Mouse (Mus musculus) stomach, embryonic 16.5 days (tissue): ENCODE data around the gene Coro2a. TPM values are rescaled to one million over a fixed set of nuclear protein-coding genes. Genes with fewer than 3 reads are reported as not detected.

ENCODE experiments used
- ATAC-seq: fragments of 200-750 bp; cut with Nextera tagmentation; 2 replicates; pipeline ENCODE4 v1.8.0; 2017; ENCODE audit warnings: moderate number of reproducible peaks, moderate TSS enrichment; ENCODE audit not compliant: insufficient read depth, low FRiP score
- H3K27ac ChIP-seq: fragments of 300-500 bp; sonication (generic); 2 replicates; pipeline ENCODE4 v1.5.1; 2014; ENCODE audit warnings: low read length
- H3K27me3 ChIP-seq: fragments of 300-500 bp; sonication (generic); 2 replicates; pipeline ENCODE4 v1.6.1; 2014; ENCODE audit warnings: low read length, control low read depth, mixed read lengths; ENCODE audit not compliant: control insufficient read depth, insufficient read depth
- H3K36me3 ChIP-seq: fragments of 300-500 bp; sonication (generic); 2 replicates; pipeline ENCODE4 v1.6.1; 2014; ENCODE audit warnings: low read length; ENCODE audit not compliant: control insufficient read depth, insufficient read depth
- H3K4me1 ChIP-seq: fragments of 300-500 bp; sonication (generic); 2 replicates; pipeline ENCODE4 v1.6.1; 2014; ENCODE audit warnings: low read length, control low read depth, mixed read lengths; ENCODE audit not compliant: control insufficient read depth, insufficient read depth
- H3K4me2 ChIP-seq: fragments of 300-500 bp; sonication (generic); 2 replicates; pipeline ENCODE4 v1.6.1; 2014; ENCODE audit warnings: low read depth, low read length, mixed read lengths
- H3K4me3 ChIP-seq: fragments of 300-500 bp; sonication (generic); replicated peaks from 2 replicates; pipeline ENCODE4 v1.5.1; 2014; ENCODE audit warnings: mild to moderate bottlenecking, low read length
- H3K9ac ChIP-seq: fragments of 300-500 bp; sonication (generic); 2 replicates; pipeline ENCODE4 v1.6.1; 2014; ENCODE audit warnings: low read length
- H3K9me3 ChIP-seq: fragments of 300-500 bp; sonication (generic); replicated peaks from 2 replicates; pipeline ENCODE4 v1.6.1; 2016; ENCODE audit warnings: low read length, control low read depth; ENCODE audit not compliant: control insufficient read depth
- WGBS: fragments of 180-500 bp; shearing (Covaris S2); extraction: QIAGEN DNeasy Blood & Tissue Kit; methylation state at CpG from one replicate; pipeline ENCODE4 v1.1.7; 2014; 5-methylcytosine and 5-hydroxymethylcytosine counted together
- polyA plus RNA-seq: library from polyadenylated mRNA; unstranded; fragments of >200 nt; fragmentation: Nextera tagmentation; extraction: Ambion mirVana; gene quantifications from 2 replicates; pipeline ENCODE4 v1.2.1, GENCODE M21; 2015

Coro2a gene
- polyA plus RNA-seq, 1 experiment from 2014 or later = 26.4 TPM

GRCm38 (mm10) chr4:46498976-46499375 lies 103.0 kb downstream of the Coro2a start:
- Histone ChIP-seq H3K4me2 (no peak overlapping the region), H3K27ac (no peak overlapping the region), H3K4me3 (no peak overlapping the region), H3K27me3 (no peaks in the 10 kb centered on the region), H3K9me3 (no peaks in the 10 kb centered on the region), H3K9ac (no peak overlapping the region), H3K36me3 (peaks cover 11% of the 10 kb centered on the region; the same call in 1 of the 2 replicates), H3K4me1 (no peaks in the 10 kb centered on the region)
- 11% methylated on average over 4 of the region's 4 CpGs for WGBS
- ATAC-seq = no peak

DNA sequence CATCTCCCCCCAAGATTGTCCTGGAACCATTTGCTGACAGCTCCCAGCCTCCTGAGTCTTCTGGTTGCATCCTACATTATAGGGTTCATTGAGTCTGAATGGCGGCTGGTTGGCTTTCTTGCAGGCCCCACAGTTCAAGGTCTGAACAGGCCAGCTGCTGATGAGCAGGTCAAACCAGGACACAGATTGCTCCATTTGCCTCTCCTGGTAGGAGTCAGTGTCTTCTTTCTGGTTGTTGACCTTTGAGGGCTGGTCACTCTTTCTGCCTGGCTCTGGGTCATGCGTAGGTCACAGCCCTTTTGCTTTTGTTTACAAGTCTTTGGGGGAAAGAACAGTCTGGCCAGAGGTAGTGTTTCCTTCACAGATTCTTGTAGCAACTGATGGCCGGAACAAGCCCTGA lies 103.5 kb downstream of the Coro2a start:
- Histone ChIP-seq H3K4me2 (no peak overlapping the region), H3K36me3 (peaks cover 11% of the 10 kb centered on the region; the same call in 1 of the 2 replicates), H3K9me3 (no peaks in the 10 kb centered on the region), H3K27ac (no peak overlapping the region), H3K4me3 (no peak overlapping the region), H3K27me3 (no peaks in the 10 kb centered on the region), H3K4me1 (no peaks in the 10 kb centered on the region), H3K9ac (no peak overlapping the region)
- 63% methylated on average over 3 of the region's 3 CpGs for WGBS
- no peak for ATAC-seq

- 44% methylated on average over 4 of the region's 4 CpGs for whole genome bisulfite sequencing
- ATAC-seq = no peak; the same call in 1 of the 2 replicates
- peaks cover 15% of the 10 kb centered on the region; the same call in 1 of the 2 replicates for H3K36me3 ChIP-seq
- no peak overlapping the region for H3K9ac ChIP-seq
- H3K4me1 ChIP-seq = no peaks in the 10 kb centered on the region
- H3K4me2 ChIP-seq = no peak overlapping the region
- H3K9me3 ChIP-seq = no peaks in the 10 kb centered on the region
- H3K4me3 ChIP-seq = no peak overlapping the region
- no peaks in the 10 kb centered on the region for H3K27me3 ChIP-seq
- no peak overlapping the region for H3K27ac ChIP-seq
Measured at GRCm38 (mm10) chr4:46497286-46497892, 104.6 kb downstream of the Coro2a start.

DNA sequence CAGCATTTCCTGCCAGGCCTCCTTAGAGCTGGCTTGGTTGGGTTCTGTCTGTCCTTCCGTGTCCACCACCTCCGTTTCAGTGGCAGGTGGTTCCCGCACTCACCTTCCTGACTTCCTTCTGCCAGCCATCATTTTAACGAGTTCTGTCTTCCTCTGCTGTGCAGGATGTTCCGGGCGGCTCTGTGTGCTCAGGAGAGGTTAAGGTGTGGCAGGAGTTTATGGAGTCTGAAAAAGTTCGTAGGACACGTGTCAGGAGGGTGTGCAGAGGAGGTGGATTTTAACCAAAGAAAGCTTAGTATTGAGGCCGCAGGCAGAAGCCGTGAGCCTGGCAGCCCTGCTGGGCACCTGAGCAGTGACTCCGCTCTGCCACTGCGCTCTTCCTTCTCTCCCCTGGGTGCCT lies 106.5 kb downstream of the Coro2a start:
- H3K27ac ChIP-seq = no peak overlapping the region; the same call in 1 of the 2 replicates
- H3K9me3 ChIP-seq = no peaks in the 10 kb centered on the region
- H3K27me3 ChIP-seq = no peaks in the 10 kb centered on the region
- peaks cover 8% of the 10 kb centered on the region for H3K4me1 ChIP-seq
- H3K4me2 ChIP-seq = no peak overlapping the region
- WGBS = 82% methylated on average over 12 of the region's 12 CpGs
- peaks cover 14% of the 10 kb centered on the region; the same call in 1 of the 2 replicates for H3K36me3 ChIP-seq
- no peak overlapping the region for H3K9ac ChIP-seq
- no peak for ATAC-seq
- H3K4me3 ChIP-seq = no peak overlapping the region

GRCm38 (mm10) chr4:46493071-46493470 lies 108.9 kb downstream of the Coro2a start:
- no peak overlapping the region for H3K4me2 ChIP-seq
- no peak overlapping the region for H3K27ac ChIP-seq
- WGBS = 95% methylated on average over 6 of the region's 6 CpGs

GRCm38 (mm10) chr4:46489028-46489925 lies 112.7 kb downstream of the Coro2a start, which contains the start of gene Nans:
Gene Nans, plus strand, starts transcription at chr4:46489248.
- Histone ChIP-seq H3K4me2 (peak within 1 kb of the TSS; percentile 61), H3K4me3 (peak within 1 kb of the TSS; percentile 77), H3K9me3 (no peaks in the 10 kb centered on the region), H3K27ac (peak within 1 kb of the TSS; percentile 74), H3K9ac (peak within 1 kb of the TSS; percentile 87), H3K4me1 (peaks cover 19% of the 10 kb centered on the region), H3K36me3 (peaks cover 9% of the 10 kb centered on the region; the same call in 1 of the 2 replicates), H3K27me3 (no peaks in the 10 kb centered on the region)
- ATAC-seq = peak; percentile 97
- under 1% methylated on average over 58 of the region's 58 CpGs for WGBS

More at GRCm38 (mm10) chr4:46493071-46493470, 108.9 kb downstream of the Coro2a start:
- H3K9ac ChIP-seq = no peak overlapping the region
- peaks cover 14% of the 10 kb centered on the region for H3K4me1 ChIP-seq
- peaks cover 9% of the 10 kb centered on the region; the same call in 1 of the 2 replicates for H3K36me3 ChIP-seq
- H3K9me3 ChIP-seq = no peaks in the 10 kb centered on the region
- no peaks in the 10 kb centered on the region for H3K27me3 ChIP-seq
- H3K4me3 ChIP-seq = no peak overlapping the region
- ATAC-seq = no peak

- no peak overlapping the region for H3K4me2 ChIP-seq
- H3K27me3 ChIP-seq = no peaks in the 10 kb centered on the region
- H3K9ac ChIP-seq = no peak overlapping the region
- H3K9me3 ChIP-seq = no peaks in the 10 kb centered on the region
- no peak overlapping the region for H3K4me3 ChIP-seq
- peaks cover 19% of the 10 kb centered on the region for H3K4me1 ChIP-seq
- 91% methylated on average over 5 of the region's 5 CpGs for WGBS
- H3K27ac ChIP-seq = no peak overlapping the region
- H3K36me3 ChIP-seq = no peaks in the 10 kb centered on the region
- ATAC-seq = no peak
Measured at GRCm38 (mm10) chr4:46487348-46487747, 114.7 kb downstream of the Coro2a start.
